Mouse (Mus musculus) large intestine, adult 2 months (tissue): ENCODE data around the gene Nup107. TPM values are rescaled to one million over a fixed set of nuclear protein-coding genes. Genes with fewer than 3 reads are reported as not detected.
"Not testable (repeated sequence)": the region's sequence is repeated elsewhere in the genome, so short reads cannot be mapped to it uniquely, and the experiment has no call there.

Experiments used
- DNase-seq: peaks from one replicate; pipeline ENCODE4 v3.0.0-alpha.2; 2012; ENCODE audit warnings: low read depth, low spot score
- WGBS: fragments of 180-500 bp; shearing (Covaris S2); methylation state at CpG from one replicate; pipeline ENCODE4 v1.1.7; 2018; 5-methylcytosine and 5-hydroxymethylcytosine counted together
- polyA plus RNA-seq: library from polyadenylated mRNA; depleted of rRNA; stranded (reverse); fragments of >200 nt; gene quantifications from 2 replicates; pipeline ENCODE4 v1.2.3, GENCODE M21; 2012

Gene Nup107
- polyA plus RNA-seq, 1 experiment: 7.2 TPM

DNA sequence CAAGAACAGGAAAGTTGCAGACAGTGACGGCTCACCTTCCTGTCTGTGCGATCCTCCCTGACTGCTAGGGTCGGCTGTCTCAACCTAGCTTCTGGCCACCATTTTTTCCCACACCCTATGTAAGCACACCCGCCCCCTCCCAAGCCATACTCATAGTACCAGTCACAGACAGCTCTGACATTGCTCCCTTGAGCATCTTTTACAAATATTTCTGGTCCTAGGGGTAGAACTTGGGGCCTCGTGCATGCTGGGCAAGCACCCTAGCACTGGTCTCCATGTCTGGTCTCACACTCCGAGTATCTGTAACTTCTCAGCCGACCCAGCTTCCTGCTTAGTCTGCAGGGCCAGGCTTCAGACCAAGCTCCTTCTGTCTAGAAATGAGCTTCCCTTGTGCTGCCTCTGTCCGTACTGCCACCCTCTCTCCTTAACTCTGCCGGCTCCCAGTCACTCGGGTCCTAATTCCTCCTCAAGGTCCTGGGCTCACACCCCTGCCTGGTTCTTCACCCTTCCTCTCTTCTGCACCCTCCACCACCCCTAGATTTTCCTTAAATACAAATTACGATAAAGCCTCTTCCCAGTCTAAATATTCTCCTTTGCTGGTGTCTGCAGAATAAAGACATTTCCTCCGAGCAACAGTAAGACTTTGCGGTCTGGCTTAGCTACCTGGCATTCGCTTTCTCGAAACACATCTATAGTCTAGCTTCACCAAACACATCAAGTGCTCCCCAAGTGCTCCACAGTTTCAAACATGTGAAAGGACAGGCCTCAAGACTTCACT lies 50.6 kb downstream of the Nup107 start:
- DNase-seq: no peak
- 81% methylated on average over 15 of the region's 15 CpGs for WGBS

DNA sequence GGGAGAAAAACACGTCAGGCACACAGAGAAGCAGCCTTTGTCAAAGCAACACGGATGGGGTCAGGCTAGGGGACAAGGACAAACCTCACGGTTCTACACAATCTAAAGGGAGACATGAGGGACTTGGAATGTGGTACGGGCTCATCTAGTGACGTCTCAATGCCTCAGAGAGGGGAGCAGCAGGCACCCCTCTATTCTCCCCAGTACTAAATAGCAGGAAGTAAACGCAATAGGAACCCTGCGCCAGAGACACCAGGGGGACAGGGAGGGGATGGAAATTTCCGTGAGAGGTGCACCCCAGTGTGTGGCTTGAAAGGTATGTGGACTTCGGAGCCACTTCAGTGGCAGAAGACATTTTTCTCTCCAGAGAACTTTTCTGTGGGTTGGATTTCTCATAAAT lies 51.6 kb downstream of the Nup107 start:
- 84% methylated on average over 9 of the region's 9 CpGs for WGBS
- DNase-seq: no peak

DNA sequence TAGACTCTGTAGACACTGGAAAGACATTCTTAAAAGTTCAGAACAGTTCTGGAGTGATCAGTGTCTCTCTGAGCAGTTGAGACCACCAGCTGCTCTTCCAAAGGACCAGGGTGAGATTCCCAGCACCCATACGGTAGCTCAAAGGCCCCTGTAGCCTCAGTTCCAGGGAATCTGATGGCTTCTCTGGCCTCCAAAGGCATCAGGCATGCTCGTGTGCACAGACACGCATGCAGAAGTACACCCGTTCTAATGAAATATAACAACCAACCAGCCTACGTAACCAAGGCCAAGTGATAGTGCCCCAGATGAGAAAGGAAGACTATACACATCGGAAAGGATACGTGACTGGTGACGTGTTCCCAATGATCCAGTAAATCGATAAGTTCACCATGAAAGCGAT lies 52.3 kb downstream of the Nup107 start:
- DNase-seq: no peak
- WGBS: 98% methylated on average over 10 of the region's 10 CpGs

DNA sequence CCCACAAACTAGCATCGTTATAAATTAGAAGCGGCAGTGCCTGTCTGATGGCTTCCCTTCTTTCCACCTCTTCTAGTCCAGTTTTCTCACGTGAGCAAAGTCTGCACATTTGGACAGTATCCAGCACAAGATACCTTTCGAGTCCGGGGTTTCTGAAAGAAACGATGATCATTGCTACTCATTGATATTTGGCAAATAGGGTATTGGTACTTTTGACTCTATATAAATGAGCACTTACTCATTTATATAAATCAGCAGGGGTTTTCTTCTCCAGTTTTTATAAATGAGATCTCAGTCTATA lies 52.9 kb downstream of the Nup107 start:
- WGBS: 92% methylated on average over 6 of the region's 6 CpGs
- no peak for DNase-seq

GRCm38 (mm10) chr10:117738928-117739647 lies 53.4 kb downstream of the Nup107 start:
- DNase-seq: no peak
- WGBS: 96% methylated on average over 15 of the region's 15 CpGs

DNA sequence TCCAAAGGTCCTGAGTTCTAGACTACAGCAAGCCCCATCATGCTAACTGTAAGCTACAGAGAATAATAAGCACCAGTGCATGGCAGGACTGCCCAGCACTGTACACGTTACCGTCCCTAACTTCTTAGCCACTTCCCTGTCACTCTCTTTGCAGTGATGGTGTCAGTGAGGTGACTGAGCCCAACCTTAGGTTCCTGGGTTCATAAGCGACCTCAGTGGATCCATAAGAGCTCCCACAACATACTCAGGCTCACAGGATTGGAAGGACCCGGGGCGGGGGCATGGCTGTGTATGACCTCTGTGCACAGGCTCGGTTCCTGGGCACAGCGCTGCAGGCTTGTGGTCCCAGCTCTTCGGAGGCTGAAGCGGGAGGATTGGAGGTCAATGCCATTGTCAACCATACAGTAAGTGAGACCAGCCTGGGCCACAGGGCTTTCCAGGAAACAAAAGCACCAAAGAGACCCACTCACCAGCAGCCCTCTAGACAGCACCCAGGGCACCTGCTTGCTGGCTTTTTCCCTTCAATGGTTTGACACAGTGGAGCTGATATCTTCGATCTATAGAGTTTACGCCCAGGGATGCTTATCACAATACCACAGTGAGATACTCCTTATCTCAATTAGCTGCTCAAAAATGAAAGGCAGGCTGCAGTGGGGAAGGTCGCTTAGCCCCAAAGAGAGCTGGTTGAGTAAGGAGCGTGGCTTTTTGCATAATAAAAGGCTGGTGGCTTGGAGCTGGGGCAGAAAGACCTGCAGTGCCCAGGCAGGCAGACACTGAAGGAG lies 54.2 kb downstream of the Nup107 start:
- DNase-seq: no peak
- 94% methylated on average over 13 of the region's 13 CpGs for WGBS

DNA sequence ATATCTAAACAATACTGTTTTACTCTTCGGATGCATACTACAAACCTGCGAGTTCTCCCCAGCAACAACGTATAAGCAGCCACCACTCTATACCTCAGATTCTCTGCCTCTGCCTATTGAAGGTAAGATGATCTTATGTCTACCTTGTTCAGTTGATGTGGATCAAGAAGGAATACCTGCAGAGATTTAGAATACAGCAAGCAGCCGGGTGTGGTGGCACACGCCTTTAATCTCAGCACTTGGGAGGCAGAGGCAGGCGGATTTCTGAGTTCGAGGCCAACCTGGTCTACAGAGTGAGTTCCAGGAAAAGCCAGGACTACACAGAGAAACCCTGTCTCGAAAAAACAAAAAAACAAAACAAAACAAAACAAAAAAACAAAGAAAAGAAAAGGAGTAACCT lies 55.0 kb downstream of the Nup107 start:
- WGBS: 87% methylated on average over 8 of the region's 8 CpGs

GRCm38 (mm10) chr10:117737075-117737474 lies 55.4 kb downstream of the Nup107 start:
- no peak for DNase-seq
- 59% methylated on average over 4 of the region's 4 CpGs for WGBS

More for the DNA sequence above, 55.0 kb downstream of the Nup107 start:
- DNase-seq: not testable (repeated sequence)

DNA sequence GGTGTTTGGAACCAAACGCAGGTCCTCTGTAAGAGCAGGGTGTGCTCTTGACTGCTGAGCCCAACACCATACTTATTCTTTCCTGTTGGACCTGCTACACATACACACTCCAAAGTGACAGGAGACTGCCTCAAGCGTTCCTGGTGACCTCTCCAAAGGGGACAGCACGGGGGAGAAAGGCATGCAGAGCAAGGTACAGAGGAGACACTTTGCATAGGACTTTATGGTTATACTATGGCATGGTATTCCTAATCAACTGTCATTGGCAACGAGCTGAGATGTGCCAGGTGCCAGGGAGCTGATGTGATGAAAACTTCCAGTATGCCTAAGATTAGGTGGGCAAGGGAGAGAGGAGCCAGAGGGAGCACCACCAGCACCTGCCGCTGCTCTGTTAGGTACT lies 55.9 kb downstream of the Nup107 start:
- DNase-seq: no peak
- 85% methylated on average over 5 of the region's 5 CpGs for WGBS

DNA sequence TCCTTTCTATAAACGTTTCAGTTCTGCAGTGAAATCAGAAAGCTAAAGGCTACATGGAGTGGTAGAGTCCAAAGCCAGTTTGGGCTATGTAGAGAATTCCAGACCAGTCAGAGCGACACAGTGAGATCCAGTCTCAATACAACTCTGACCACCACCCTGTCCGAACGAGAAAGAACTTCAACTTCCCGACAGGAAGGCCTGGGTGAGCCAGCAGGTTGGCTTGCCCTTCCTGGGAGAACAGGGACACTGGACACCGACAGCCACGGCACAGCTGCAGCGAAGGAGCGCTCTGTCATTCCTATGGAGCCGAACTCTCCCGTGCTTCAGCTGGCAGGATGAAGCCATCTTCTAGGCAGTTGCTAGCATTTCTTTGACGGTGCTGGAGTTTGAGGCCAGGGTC lies 57.1 kb downstream of the Nup107 start:
- DNase-seq: not testable (repeated sequence)
- WGBS: 93% methylated on average over 12 of the region's 12 CpGs

DNA sequence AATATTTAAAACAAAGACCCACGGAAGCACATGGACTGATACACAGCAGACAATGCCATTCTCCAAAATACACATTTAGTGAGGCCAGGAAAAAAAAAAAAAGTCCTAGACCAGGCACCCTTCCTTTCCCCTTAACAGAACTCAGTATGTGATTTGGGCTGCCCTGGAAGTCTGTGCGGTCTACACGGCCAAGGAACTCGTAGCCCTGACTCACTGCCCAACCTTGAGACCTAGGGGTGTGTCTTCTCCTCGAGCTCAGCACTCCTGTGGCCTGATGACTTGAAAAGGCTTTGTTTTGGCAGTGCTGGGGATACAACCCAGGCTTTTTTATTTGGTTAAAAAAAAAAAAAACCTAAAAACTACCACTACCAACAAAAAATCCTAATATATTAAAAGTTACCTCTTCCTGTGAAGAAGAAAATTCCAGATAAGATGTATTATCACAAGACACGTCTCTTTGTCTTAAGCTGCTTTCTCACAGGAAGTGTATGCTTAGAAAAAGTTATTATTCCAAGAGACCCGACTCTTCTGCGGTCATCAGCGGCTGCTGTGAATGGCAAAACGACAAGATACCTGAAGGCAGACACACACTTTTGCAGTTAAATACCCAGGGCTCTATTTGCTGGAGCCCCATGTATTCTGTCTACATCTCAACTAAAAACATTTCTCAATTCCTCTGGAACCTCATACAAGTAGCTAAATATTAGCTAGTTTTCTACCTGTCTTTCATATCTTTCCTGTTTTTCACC lies 58.2 kb downstream of the Nup107 start:
- not testable (repeated sequence) for DNase-seq
- 50% methylated on average over 10 of the region's 10 CpGs for WGBS

DNA sequence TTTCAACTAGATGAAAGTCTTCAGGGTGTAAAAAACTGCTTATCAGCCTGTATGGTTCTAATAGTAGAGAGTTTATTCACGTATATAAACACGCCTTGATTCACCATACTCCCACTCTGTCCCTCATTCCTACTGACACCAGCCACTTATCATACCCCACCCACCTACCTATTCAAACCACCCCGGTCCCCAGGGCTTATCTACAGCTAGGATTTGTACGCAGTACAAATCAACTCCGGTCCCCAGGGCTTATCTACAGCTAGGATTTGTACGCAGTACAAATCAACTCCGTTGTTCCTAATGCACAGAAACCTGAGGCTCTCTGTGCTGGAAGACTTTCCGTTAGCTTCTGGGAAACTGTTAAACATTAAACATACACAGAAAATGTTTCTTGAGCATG lies 58.9 kb downstream of the Nup107 start:
- 33% methylated on average over 8 of the region's 8 CpGs for WGBS
- DNase-seq: not testable (repeated sequence)

DNA sequence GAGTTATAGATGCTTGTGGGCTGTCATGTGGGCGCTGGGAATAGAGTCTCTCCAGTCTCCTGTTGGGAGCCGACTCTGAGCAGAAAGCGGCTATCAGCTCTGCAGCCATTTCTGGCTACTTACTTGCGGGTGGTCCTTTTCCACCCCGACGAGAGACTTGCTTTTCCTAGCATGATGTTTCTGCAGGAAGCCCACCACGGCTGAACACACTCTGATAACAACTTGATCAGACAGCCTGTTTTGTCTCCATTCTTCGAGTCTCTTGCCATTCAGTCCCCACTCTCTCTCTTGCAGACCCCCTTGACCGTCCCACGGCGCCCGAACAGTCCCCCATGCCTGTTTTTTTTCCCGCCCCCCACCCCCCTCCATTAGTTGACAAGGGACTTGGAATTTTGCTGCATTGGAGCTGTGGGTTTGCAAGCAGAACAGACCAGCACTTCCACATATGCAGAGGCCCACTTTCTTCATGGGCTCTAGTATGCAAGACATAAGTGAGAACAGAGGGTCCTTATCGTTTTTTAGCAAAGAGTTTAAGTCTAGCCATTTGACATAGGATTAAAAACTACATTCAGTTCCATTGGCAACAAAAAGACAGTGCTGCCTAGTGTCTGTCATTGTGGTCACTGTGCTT lies 59.4 kb downstream of the Nup107 start:
- 92% methylated on average over 14 of the region's 14 CpGs for WGBS
- no peak for DNase-seq

GRCm38 (mm10) chr10:117732184-117732583 lies 60.3 kb downstream of the Nup107 start:
- DNase-seq: no peak
- 69% methylated on average over 5 of the region's 5 CpGs for WGBS

GRCm38 (mm10) chr10:117731244-117732101 lies 61.0 kb downstream of the Nup107 start:
- 32% methylated on average over 15 of the region's 15 CpGs for WGBS
- DNase-seq: no peak

DNA sequence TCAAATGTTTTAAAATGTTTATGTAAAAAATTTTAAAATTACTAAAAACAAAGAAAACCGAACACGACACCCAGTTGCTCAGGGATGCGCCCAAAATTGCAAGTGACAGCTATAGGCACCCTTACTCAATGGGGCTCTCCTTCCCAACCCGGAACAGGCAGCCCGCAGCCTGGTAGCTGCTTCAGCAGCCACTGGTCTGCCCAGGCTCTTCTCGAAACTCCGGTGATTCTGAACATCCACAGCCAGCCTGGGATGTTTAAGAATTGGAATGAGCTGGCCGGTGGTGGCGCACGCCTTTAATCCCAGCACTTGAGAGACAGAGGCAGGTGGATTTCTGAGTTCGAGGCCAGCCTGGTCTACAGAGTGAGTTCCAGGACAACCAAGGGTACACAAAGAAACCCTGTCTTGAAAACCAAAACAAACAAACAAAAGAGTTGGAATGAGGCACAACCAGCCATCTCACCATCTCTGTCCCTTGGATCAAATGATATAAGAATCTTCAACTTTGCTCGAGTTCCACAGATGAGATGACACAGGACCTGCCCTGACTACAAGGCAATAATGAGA lies 61.8 kb downstream of the Nup107 start:
- no peak for DNase-seq
- WGBS: 90% methylated on average over 12 of the region's 12 CpGs

DNA sequence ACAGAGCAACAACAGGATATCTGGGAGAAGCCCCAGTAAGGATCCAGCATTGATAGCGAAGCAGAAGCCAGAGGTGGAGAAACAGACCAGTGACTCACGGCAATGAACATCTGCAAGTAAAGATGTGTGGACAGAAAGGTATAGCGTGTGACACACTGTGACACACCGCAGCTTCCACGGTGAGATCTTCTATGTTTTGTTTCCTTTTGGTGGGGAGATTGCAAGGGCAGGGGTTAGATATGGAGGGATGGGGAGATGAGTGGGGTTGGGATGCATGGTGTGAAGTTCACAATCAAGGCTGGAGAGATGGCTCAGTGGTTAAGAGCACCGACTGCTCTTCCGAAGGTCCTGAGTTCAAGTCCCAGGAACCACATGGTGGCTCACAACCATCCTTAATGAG lies 62.4 kb downstream of the Nup107 start:
- whole genome bisulfite sequencing: 97% methylated on average over 7 of the region's 7 CpGs
- DNase-seq: no peak

DNA sequence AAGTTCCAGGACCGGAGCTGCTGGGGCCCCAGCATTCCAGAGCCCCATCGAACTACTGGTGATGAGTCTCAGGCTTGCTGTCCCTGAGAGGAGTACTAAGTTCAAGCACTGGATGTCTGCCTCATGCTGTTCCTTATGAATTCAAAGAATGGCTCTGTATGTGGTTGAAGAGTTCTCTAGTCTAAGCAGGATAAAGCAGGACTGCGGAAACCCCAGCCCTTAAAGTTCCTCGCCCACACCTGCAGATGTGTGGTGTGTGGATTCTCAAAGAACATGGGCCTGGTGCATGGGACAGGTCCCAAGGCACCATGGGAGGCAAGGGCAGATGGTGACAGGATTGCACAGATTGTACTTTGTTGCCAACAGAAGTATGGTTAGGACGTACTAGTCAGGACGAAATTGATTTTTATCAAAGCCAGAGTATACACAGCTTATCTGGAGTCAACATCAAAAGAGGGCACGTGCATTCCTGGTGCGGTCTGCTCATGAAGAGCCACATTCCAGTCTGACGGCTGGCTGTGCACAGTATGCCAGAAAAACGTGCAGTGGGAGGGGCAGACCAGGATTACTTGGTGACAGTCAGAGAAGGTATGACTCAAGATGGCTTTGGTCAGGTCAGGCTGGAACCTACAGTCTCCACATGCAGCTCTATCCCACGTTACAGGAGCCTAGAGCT lies 63.2 kb downstream of the Nup107 start:
- 41% methylated on average over 11 of the region's 11 CpGs for WGBS
- DNase-seq: no peak
